Mouse (Mus musculus) olfactory bulb, adult 2 months (tissue): ENCODE measurements around the gene Rem2. TPM values are rescaled to one million over a fixed set of nuclear protein-coding genes. Genes with fewer than 3 reads are reported as not detected.

Source experiments
- H3K27ac ChIP-seq: fragments of 200-500 bp; 2 replicates; pipeline ENCODE4 v1.5.1; 2012; ENCODE audit warnings: low read depth, low read length; ENCODE audit not compliant: insufficient read depth
- H3K4me1 ChIP-seq: fragments of 200-500 bp; 2 replicates; pipeline ENCODE4 v1.6.1; 2012; ENCODE audit warnings: low read length; ENCODE audit not compliant: control insufficient read depth, insufficient read depth
- H3K4me3 ChIP-seq: fragments of 200-500 bp; 2 replicates; pipeline ENCODE4 v1.5.1; 2012; ENCODE audit warnings: mild to moderate bottlenecking, low read depth, low read length, moderate library complexity; ENCODE audit not compliant: insufficient read depth
- CTCF ChIP-seq: fragments of 200-500 bp; IDR thresholded peaks from 2 replicates; pipeline ENCODE4 v1.5.1; 2012; ENCODE audit warnings: low read depth, mild to moderate bottlenecking, low read length, moderate library complexity; ENCODE audit not compliant: insufficient read depth
- POLR2A ChIP-seq: fragments of 200-500 bp; IDR thresholded peaks from 2 replicates; pipeline ENCODE4 v1.6.1; 2012; ENCODE audit warnings: mild to moderate bottlenecking, low read depth, low read length, moderate library complexity; ENCODE audit not compliant: insufficient read depth
- WGBS: fragments of 180-500 bp; shearing (Covaris S2); methylation state at CpG from one replicate; pipeline ENCODE4 v1.1.7; 2018; 5-methylcytosine and 5-hydroxymethylcytosine counted together
- polyA plus RNA-seq: library from polyadenylated mRNA; stranded (reverse); fragments of >200 nt; gene quantifications from 2 replicates; pipeline ENCODE4 v1.2.4, GENCODE M21; 2012; ENCODE audit warnings: low replicate concordance; ENCODE audit not compliant: missing spikeins, insufficient read depth, insufficient read length

Rem2 gene
- polyA plus RNA-seq, 1 experiment, result not detected

DNA sequence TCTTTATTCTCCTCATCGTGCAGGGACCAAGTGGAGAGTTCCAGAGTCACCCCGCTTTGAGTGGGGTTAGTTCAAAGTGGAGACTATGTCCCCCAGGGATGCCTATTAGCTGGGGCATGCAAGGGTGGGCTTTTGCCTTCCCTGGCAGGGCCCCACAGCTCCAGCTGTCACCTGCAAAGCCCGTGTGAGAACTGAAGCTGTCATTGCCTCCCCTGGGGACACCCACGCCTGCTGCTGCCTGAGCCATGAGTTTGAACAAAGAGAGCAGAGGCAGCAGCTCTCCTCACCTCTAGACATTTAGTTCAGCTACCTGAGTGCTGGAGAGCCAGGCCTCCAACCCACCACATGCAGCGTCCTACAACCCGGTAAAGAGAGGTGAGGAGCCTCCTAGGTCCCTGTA lies 4.8 kb downstream of the Rem2 start:
- 82% methylated on average over 6 of the region's 6 CpGs for WGBS

DNA sequence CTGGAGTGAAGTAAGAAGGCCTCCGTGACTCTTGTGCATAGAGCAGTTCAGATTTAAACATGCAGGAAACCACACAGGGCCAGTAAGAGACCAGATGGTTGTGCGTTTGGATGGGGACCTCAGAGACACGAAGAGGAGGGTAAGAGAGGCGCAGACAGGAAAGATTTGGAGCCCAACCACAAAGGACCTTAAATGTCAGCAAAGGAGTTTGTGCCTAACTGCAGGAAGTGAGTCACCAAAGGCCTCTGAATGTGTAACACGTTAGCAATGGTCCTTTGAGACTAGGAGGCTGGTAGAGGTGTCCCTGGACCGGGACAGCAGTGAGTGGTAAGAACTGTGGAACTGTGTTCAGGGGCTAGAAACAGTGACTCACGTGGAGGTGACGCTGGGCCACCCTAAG lies 5.5 kb downstream of the Rem2 start:
- Histone ChIP-seq H3K4me3 (no peak overlapping the region), H3K27ac (no peak overlapping the region)
- TF ChIP-seq CTCF (no peak), POLR2A (no peak)

More for the DNA sequence above, 4.8 kb downstream of the Rem2 start:
- no peak overlapping the region for H3K4me3 ChIP-seq
- H3K4me1 ChIP-seq, result peaks cover 26% of the 10 kb centered on the region
- TF ChIP-seq POLR2A, result no peak
- TF ChIP-seq CTCF, result no peak
- no peak overlapping the region for H3K27ac ChIP-seq

GRCm38 (mm10) chr14:54482498-54482897 lies 6.6 kb downstream of the Rem2 start:
- Histone ChIP-seq H3K27ac (no peak overlapping the region), H3K4me1 (peaks cover 16% of the 10 kb centered on the region), H3K4me3 (no peak overlapping the region)
- no peak for TF ChIP-seq POLR2A
- 47% methylated on average over 9 of the region's 9 CpGs for WGBS

More for the DNA sequence above, 5.5 kb downstream of the Rem2 start:
- H3K4me1 ChIP-seq, result peaks cover 22% of the 10 kb centered on the region
- 74% methylated on average over 8 of the region's 8 CpGs for WGBS

DNA sequence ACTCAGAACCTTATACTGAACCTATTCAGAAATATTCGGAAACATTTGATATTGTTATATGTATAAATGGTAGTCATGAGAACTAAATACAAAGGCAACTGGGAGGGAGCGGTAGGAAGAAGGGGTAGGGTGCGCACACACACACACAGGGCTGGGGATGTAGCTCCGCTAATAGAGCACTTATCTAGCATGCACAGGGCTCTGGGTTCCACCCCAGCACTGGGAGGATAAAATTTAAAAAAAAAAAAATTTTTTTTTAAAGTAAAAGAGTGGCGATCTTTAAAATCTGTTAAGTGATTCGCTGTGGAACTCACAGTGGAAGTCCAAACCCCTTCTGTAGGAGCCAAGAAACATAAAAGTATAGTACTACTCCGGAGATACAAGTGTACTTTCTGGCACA lies 10.0 kb downstream of the Rem2 start:
- H3K4me1 ChIP-seq, result peaks cover 6% of the 10 kb centered on the region; the same call in 1 of the 2 replicates
- no peak overlapping the region for H3K4me3 ChIP-seq
- WGBS, result 94% methylated on average over 7 of the region's 7 CpGs
- no peak overlapping the region for H3K27ac ChIP-seq
- TF ChIP-seq POLR2A, result no peak
- no peak for TF ChIP-seq CTCF

DNA sequence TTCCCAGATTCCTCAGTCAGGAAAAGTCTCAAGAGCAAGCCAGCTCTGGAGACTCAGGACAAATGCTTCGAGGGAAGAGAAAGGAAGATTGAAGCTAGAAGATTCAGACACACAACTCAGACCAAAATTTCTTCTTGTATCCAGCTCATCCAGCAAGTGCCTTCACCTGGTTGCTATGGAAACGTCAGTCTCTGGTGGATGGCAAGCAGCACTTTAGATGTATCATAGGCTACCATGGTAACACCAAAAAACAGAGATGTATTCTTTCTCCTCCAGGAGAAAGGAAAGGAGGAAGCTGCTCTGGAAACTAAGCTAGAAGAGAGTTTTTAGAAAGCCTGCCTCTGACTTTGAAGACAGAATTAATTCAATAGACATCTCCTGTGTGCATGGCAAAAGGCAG lies 11.8 kb downstream of the Rem2 start:
- Histone ChIP-seq H3K27ac (no peak overlapping the region), H3K4me1 (no peaks in the 10 kb centered on the region), H3K4me3 (no peak overlapping the region)
- WGBS, result 50% methylated on average over 2 of the region's 2 CpGs
- TF ChIP-seq POLR2A (no peak), CTCF (no peak)

DNA sequence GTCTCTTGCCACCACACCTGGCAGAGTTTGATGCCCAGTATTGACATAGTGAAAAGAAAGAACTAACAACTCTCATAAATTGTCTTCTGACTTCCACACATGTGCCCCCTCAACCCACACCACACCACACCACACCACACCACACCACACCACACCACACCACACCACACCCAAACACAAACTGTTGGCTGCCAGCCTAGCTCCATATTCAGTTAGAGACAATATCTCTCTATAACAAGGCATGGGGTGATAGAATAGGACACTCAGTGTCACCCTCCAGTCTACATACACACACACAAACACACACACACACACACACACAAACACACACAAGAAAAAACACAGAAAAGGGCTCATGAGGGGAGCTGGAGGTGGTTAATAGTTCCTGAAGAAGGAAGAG lies 12.4 kb downstream of the Rem2 start:
- TF ChIP-seq POLR2A, result no peak
- no peak for TF ChIP-seq CTCF
- Histone ChIP-seq H3K27ac (no peak overlapping the region), H3K4me1 (no peaks in the 10 kb centered on the region; the same call in 1 of the 2 replicates), H3K4me3 (no peak overlapping the region)

- 47% methylated on average over 18 of the region's 18 CpGs for WGBS
- H3K4me3 ChIP-seq, result no peak overlapping the region
- no peak overlapping the region for H3K27ac ChIP-seq
- H3K4me1 ChIP-seq, result peaks cover 2% of the 10 kb centered on the region; the same call in 1 of the 2 replicates
- no peak for TF ChIP-seq CTCF
- no peak for TF ChIP-seq POLR2A
Observed at GRCm38 (mm10) chr14:54492345-54493131, 16.6 kb downstream of the Rem2 start.

DNA sequence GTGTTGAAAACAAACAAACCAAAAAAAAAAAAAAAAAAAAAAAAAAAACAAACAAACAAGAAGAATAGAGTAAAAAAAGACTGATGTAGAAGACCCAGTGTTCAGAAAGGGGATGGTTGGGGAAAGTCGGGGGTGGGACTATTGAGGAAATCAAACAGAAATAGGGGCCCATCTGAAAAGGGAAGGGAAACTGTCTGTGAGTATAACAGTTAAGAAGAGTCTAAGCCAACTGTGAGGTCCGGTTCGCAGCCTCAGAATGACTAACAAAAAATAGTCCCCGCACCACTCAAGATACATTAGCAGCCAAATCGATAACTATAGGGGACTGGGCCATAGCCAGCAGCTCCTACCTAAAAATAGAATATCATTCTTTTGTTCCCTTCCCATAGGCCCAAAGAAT lies 17.3 kb downstream of the Rem2 start:
- TF ChIP-seq POLR2A (no peak), CTCF (no peak)
- 86% methylated on average over 5 of the region's 5 CpGs for WGBS
- Histone ChIP-seq H3K4me1 (peaks cover 2% of the 10 kb centered on the region; the same call in 1 of the 2 replicates), H3K4me3 (no peak overlapping the region), H3K27ac (no peak overlapping the region)

GRCm38 (mm10) chr14:54494234-54494633 lies 18.3 kb downstream of the Rem2 start:
- no peak overlapping the region for H3K27ac ChIP-seq
- peaks cover 2% of the 10 kb centered on the region; the same call in 1 of the 2 replicates for H3K4me1 ChIP-seq
- WGBS, result 8% methylated on average over 3 of the region's 3 CpGs
- H3K4me3 ChIP-seq, result no peak overlapping the region
- TF ChIP-seq CTCF (peak; percentile 54; the same call in 1 of the 2 replicates), POLR2A (no peak)

GRCm38 (mm10) chr14:54496706-54497105 lies 20.8 kb downstream of the Rem2 start:
- H3K4me3 ChIP-seq, result no peak overlapping the region
- TF ChIP-seq POLR2A (no peak), CTCF (no peak)
- H3K4me1 ChIP-seq, result peaks cover 2% of the 10 kb centered on the region; the same call in 1 of the 2 replicates
- WGBS, result 89% methylated on average over 14 of the region's 14 CpGs
- no peak overlapping the region for H3K27ac ChIP-seq
